Mouse (Mus musculus): ENCODE data around the gene Kcnq1.

GRCm38 (mm10) chr7:143068316-143068881, 37.8 kb upstream of the Kcnq1 start:
- TF ChIP-seq CTCF (IDR thresholded peaks at IDR 0.05; ENCODE audit: low read depth) (no peak), EP300 (IDR thresholded peaks at IDR 0.05; ENCODE audit: low read depth) (no peak)
